In the genomic region with DNA sequence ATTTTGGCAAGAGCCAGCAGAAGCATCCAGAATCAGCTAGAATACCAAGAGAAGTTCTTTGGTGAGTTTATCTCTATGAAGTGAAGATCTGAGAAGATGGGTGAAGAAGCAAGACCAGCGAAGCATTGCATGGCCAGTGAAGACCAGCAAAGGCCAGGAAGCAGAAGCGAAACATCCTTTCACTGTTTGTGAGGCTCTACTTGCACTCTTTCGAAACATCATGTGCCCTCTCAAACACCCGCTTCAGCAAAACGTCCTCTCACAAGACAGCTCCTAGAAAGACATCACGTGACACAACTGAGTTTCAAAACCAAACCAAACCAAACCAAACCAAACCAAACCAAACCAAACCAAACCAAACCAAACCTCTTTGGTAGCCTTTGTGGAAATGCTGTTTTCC, we compare ENCODE assay signal across 26 mouse cellular contexts.
DNase-seq lines count a peak whose midpoint lies in the region; TF ChIP-seq lines count a peak whose summit lies in the region.
"Had no signal": no experiment of that assay in that cellular context is flagged by ENCODE, and none has a peak within 500 bp of the region (broad histone marks: within the 10 kb centered on the region; RNA-seq: fewer than 3 reads in every experiment).

No protein-coding gene starts in this region.

- DNase-seq in heart, embryonic 10.5 days (ENCODE audit: low spot score), result peak; percentile 30
- DNase-seq in heart, adult 2 months, result no peak
- DNase-seq in A20 (ENCODE audit: low read depth, low spot score), result peak; percentile 26
- no peak for DNase-seq in left cerebral cortex, adult 9 months (ENCODE audit: low spot score in 2 of 2)
- DNase-seq in T-cell, adult 2 months (ENCODE audit: low spot score), result no peak
- no peak for DNase-seq in cerebellum, postnatal 10 days
- DNase-seq: adrenal gland, adult 2 months; adrenal gland, postnatal 10 days; adrenal gland, postnatal 25 days; B cell, adult 2 months; cerebellum, adult 11-12 months; cerebellum, adult 2 months; cerebellum, adult 9-10 months; cerebellum, postnatal 14 days; cerebellum, postnatal 36 days; embryo, embryonic 11 days; forebrain, postnatal 0 days had no signal

- no peak overlapping the region for H3K9ac ChIP-seq in heart, adult 2 months (ENCODE audit: low read depth, low read length)
- H3K9ac ChIP-seq: embryonic facial prominence, embryonic 13.5 days; embryonic facial prominence, embryonic 15.5 days; forebrain, embryonic 13.5 days; forebrain, embryonic 15.5 days; forebrain, postnatal 0 days had no signal

- no peak overlapping the region for H3ac ChIP-seq in C2C12 (ENCODE audit: control insufficient read depth, insufficient read length, low read depth)

- no peaks in the 10 kb centered on the region for H3K9me3 ChIP-seq in heart, embryonic 10.5 days
- H3K9me3 ChIP-seq: embryonic facial prominence, embryonic 13.5 days; embryonic facial prominence, embryonic 15.5 days; forebrain, embryonic 13.5 days; forebrain, embryonic 15.5 days had no signal

- no peak overlapping the region for H3K27ac ChIP-seq in heart, embryonic 10.5 days
- no peak overlapping the region for H3K27ac ChIP-seq in heart, adult 2 months
- peak overlapping the region; percentile 45; the same call in 1 of the 2 replicates for H3K27ac ChIP-seq in bone marrow macrophage, adult 2 months (ENCODE audit: insufficient read depth, low read depth, low read length)
- H3K27ac ChIP-seq: embryonic facial prominence, embryonic 13.5 days; embryonic facial prominence, embryonic 15.5 days; forebrain, embryonic 10.5 days; forebrain, embryonic 13.5 days; forebrain, embryonic 15.5 days had no signal

- H3K27me3 ChIP-seq in heart, embryonic 10.5 days (ENCODE audit: insufficient read depth, poor library complexity, severe bottlenecking), result no peaks in the 10 kb centered on the region
- H3K27me3 ChIP-seq in heart, adult 2 months (ENCODE audit: control insufficient read depth, insufficient read depth, low read length), result no peaks in the 10 kb centered on the region
- no peaks in the 10 kb centered on the region for H3K27me3 ChIP-seq in C2C12 (ENCODE audit: control insufficient read depth, insufficient read depth, insufficient read length)
- H3K27me3 ChIP-seq: embryonic facial prominence, embryonic 13.5 days; embryonic facial prominence, embryonic 15.5 days; forebrain, embryonic 13.5 days; forebrain, embryonic 15.5 days had no signal

- H3K79me3 ChIP-seq in C2C12 (ENCODE audit: low read depth), result no peaks in the 10 kb centered on the region

- peaks cover 6% of the 10 kb centered on the region for H3K4me1 ChIP-seq in heart, embryonic 10.5 days
- no peaks in the 10 kb centered on the region for H3K4me1 ChIP-seq in heart, adult 2 months (ENCODE audit: control insufficient read depth, insufficient read depth, low read length)
- H3K4me1 ChIP-seq in bone marrow macrophage, adult 2 months (ENCODE audit: control insufficient read depth, insufficient read depth, low read length), result no peaks in the 10 kb centered on the region
- H3K4me1 ChIP-seq: embryonic facial prominence, embryonic 15.5 days; forebrain, embryonic 13.5 days; forebrain, embryonic 15.5 days had no signal

- 90% methylated on average over 6 of the region's 6 CpGs for WGBS in heart, embryonic 10.5 days
- 89% methylated on average over 6 of the region's 6 CpGs for WGBS in heart, adult 2 months

- intact Hi-C loops in heart, adult 2 months (cut with DNase I), result no loop called here

- TF ChIP-seq EP300 in heart, adult 2 months (IDR thresholded peaks at IDR 0.05; ENCODE audit: insufficient read depth, low read depth, low read length), result no peak

- TF ChIP-seq POLR2A in heart, adult 2 months (IDR thresholded peaks at IDR 0.05; ENCODE audit: insufficient read depth, low read depth, low read length), result no peak
- TF ChIP-seq POLR2A in bone marrow macrophage, adult 2 months (IDR thresholded peaks at IDR 0.05; ENCODE audit: borderline replicate concordance, low read depth, low read length), result no peak

- H3K4me3 ChIP-seq in heart, embryonic 10.5 days, result no peak overlapping the region
- H3K4me3 ChIP-seq in heart, adult 2 months, result no peak overlapping the region
- H3K4me3 ChIP-seq in C2C12 (ENCODE audit: insufficient read depth, poor library complexity, severe bottlenecking), result no peak overlapping the region
- no peak overlapping the region for H3K4me3 ChIP-seq in bone marrow macrophage, adult 2 months (ENCODE audit: insufficient read depth, low read length)
- H3K4me3 ChIP-seq: embryonic facial prominence, embryonic 13.5 days; embryonic facial prominence, embryonic 15.5 days; erythroblast, embryonic 14.5 days; forebrain, embryonic 10.5 days; forebrain, embryonic 13.5 days; forebrain, embryonic 15.5 days had no signal

- no peaks in the 10 kb centered on the region for H3K79me2 ChIP-seq in heart, adult 2 months (replicated peaks; ENCODE audit: control insufficient read depth, insufficient read depth, low read length)
- H3K79me2 ChIP-seq in C2C12 (ENCODE audit: control insufficient read depth, insufficient read depth), result no peaks in the 10 kb centered on the region

- no peaks in the 10 kb centered on the region for H3K36me3 ChIP-seq in heart, embryonic 10.5 days
- no peaks in the 10 kb centered on the region for H3K36me3 ChIP-seq in heart, adult 2 months (ENCODE audit: control insufficient read depth, insufficient read depth, low read length)
- no peaks in the 10 kb centered on the region for H3K36me3 ChIP-seq in C2C12 (ENCODE audit: control insufficient read depth, insufficient read depth)
- H3K36me3 ChIP-seq: embryonic facial prominence, embryonic 13.5 days; embryonic facial prominence, embryonic 15.5 days; forebrain, embryonic 10.5 days; forebrain, embryonic 15.5 days; G1E had no signal

- TF ChIP-seq CTCF in heart, adult 2 months (IDR thresholded peaks at IDR 0.05), result no peak
- no peak for TF ChIP-seq CTCF in C2C12 (IDR thresholded peaks at IDR 0.05; ENCODE audit: control insufficient read depth, insufficient read depth, insufficient read length)
- no peak for TF ChIP-seq CTCF in bone marrow macrophage, adult 2 months (IDR thresholded peaks at IDR 0.05; ENCODE audit: low read depth, low read length)

TF ChIP-seq in C2C12, 6 proteins besides CTCF, POLR2A, EP300 and RAD21:
- TF ChIP-seq MYOD1 (IDR thresholded peaks at IDR 0.05; ENCODE audit: control insufficient read depth, insufficient read length, low read depth) (no peak), USF1 (IDR thresholded peaks at IDR 0.05; ENCODE audit: low read depth) (peak; percentile 22)
TF ChIP-seq in C2C12: peak in this region for 1.

Comparison
In these comparisons a context has a peak if more than half of its experiments do, and no peak if none do; other contexts are left out.
1. DNase-seq: peak in heart, embryonic 10.5 days (single experiment) and A20 (single experiment); none in heart, adult 2 months (0 of 2), left cerebral cortex, adult 9 months (0 of 2), T-cell, adult 2 months (single experiment) and cerebellum, postnatal 10 days (0 of 2).